Mouse (Mus musculus): Measurements from ENCODE around the gene Jmjd8. TPM values are rescaled to one million over a fixed set of nuclear protein-coding genes. Genes with fewer than 3 reads are reported as not detected.

The Jmjd8 gene
- polyA plus RNA-seq, 2 experiments = 13.7 to 17.3 TPM

DNA sequence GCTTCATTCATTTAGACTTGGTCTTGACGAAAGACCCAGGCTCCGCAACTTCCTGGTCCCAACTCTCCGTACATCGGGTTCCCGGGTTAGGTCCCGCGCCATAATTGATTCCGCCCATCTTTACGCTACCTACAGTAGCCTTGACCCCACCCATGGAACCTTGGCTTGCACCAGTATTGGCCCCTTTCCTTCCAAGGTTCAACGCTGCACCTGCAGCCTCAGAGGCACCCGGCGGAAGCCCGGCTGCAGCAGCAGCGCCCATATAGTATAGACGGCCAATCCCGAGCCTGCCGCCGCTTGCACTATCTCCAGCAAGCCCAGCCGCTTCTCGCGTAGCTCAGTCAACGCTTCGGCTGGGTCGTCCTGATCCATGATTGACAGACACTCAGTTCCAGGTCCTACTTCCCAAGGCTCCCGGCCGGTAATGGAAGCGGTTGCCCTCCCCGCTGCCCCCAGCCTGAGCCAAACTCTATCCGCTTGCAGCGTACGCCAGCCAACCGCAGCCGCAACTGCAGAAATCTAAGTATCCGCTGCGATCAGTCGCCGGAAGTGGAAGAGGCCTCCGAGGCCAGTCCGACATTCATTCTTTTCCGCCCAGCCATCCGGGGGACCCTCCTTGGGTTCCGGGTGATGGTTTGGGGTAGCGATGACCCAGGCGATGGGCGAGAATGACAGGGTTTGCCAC, 36.7 kb upstream of the Jmjd8 start:
- H3K9me3 ChIP-seq (ENCODE audit: control insufficient read depth, low read length) = no peaks in the 10 kb centered on the region
- peak overlapping the region; percentile 78 to 95 for H3K4me3 ChIP-seq (ENCODE audit: insufficient read depth in 1 of 2, low read depth in 2 of 2, low read length in 2 of 2)
- no peaks in the 10 kb centered on the region for H3K27me3 ChIP-seq (ENCODE audit: control insufficient read depth, insufficient read depth, low read length)
- DNase-seq (ENCODE audit: low read depth in 3 of 3, low spot score in 3 of 3) (peak; percentile 71 to 73 (median 72)), ATAC-seq (ENCODE audit: insufficient read depth) (peak; percentile 73)
- no peak for TF ChIP-seq CTCF (IDR thresholded peaks at IDR 0.05; ENCODE audit: low read depth)
- TF ChIP-seq EP300 (IDR thresholded peaks at IDR 0.05; ENCODE audit: low read depth) = no peak
- under 1% methylated on average over 45 of the region's 45 CpGs for WGBS (ENCODE audit: insufficient replicate concordance)
- H3K36me3 ChIP-seq (replicated peaks; ENCODE audit: control insufficient read depth, insufficient read depth, low read depth) = peaks cover 6% of the 10 kb centered on the region
- peak overlapping the region; percentile 71 for H3K9ac ChIP-seq (replicated peaks)
- peak overlapping the region; percentile 95 for H3K4me2 ChIP-seq (ENCODE audit: low read depth)
- peak overlapping the region; percentile 57 for H3K27ac ChIP-seq
- H3K4me1 ChIP-seq (replicated peaks; ENCODE audit: control insufficient read depth in 2 of 2, insufficient read depth in 2 of 2, low read length in 1 of 2) = peaks cover 7 to 19% of the 10 kb centered on the region in 2 experiments

DNA sequence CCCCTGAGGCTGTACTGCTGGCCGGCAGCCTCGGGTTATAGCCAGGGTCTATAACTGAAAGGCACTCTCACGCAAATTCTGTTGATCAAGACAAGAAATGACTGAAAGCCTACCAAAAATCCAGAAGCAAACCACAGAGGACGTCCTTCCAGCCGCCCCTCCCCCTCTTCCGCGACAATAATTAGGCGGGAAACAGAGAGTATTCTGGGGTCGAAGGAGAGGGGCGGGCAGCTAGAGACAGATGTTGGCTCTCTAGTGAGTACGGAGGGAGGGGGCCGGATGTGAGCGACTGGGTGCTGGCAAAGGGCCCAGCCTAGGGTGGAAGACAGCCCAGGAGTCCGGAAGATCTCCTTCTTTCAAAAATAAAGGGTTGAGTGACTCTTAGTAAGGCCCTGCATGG, 36.1 kb upstream of the Jmjd8 start, which contains the start of gene Fam173a:
Fam173a (minus strand) TSS at position 287 of the 400 bp plus-strand sequence.
- Histone ChIP-seq H3K4me2 (ENCODE audit: low read depth) (peak within 1 kb of the TSS; percentile 95), H3K4me1 (replicated peaks; ENCODE audit: control insufficient read depth in 2 of 2, insufficient read depth in 2 of 2, low read length in 1 of 2) (peaks cover 11 to 24% of the 10 kb centered on the region in 2 experiments), H3K36me3 (replicated peaks; ENCODE audit: control insufficient read depth, insufficient read depth, low read depth) (peaks cover 6% of the 10 kb centered on the region), H3K9ac (replicated peaks) (peak within 1 kb of the TSS; percentile 71), H3K9me3 (ENCODE audit: control insufficient read depth, low read length) (no peaks in the 10 kb centered on the region), H3K4me3 (ENCODE audit: insufficient read depth in 1 of 2, low read depth in 2 of 2, low read length in 2 of 2) (peak within 1 kb of the TSS; percentile 78 to 95), H3K27me3 (ENCODE audit: control insufficient read depth, insufficient read depth, low read length) (no peaks in the 10 kb centered on the region), H3K27ac (peak within 1 kb of the TSS; percentile 57)
- DNase-seq (ENCODE audit: low read depth in 3 of 3, low spot score in 3 of 3) = peak in 1 of 3 experiments; percentile 34
- under 1% methylated on average over 14 of the region's 14 CpGs for WGBS (ENCODE audit: insufficient replicate concordance)
- TF ChIP-seq CTCF (IDR thresholded peaks at IDR 0.05; ENCODE audit: low read depth) = no peak
- TF ChIP-seq EP300 (IDR thresholded peaks at IDR 0.05; ENCODE audit: low read depth) = no peak
- peak; percentile 48 for ATAC-seq (ENCODE audit: insufficient read depth)

DNA sequence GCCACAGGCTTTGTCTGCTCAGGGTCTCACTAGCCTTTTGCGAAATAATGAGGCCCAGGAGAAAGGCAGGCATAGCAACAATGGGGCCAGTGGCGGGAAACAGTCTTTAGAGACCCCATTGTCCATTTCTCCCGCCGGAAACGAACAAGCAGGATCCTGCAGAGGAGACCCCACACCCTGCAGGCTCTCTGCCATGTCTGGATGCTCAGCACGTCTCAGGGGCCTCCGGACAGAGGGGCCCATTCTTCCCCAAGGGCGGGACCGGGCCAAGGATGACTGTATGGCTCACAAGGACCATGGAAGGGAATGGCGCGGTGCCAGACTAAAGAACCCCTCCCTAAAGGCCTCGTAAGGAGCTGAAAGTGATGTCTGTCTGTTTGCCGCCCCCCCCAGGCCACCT, 34.5 kb upstream of the Jmjd8 start:
- peaks cover 11 to 25% of the 10 kb centered on the region in 2 experiments for H3K4me1 ChIP-seq (replicated peaks; ENCODE audit: control insufficient read depth in 2 of 2, insufficient read depth in 2 of 2, low read length in 1 of 2)
- no peaks in the 10 kb centered on the region for H3K27me3 ChIP-seq (ENCODE audit: control insufficient read depth, insufficient read depth, low read length)
- H3K4me2 ChIP-seq (ENCODE audit: low read depth) = no peak overlapping the region
- peaks cover 6% of the 10 kb centered on the region for H3K36me3 ChIP-seq (replicated peaks; ENCODE audit: control insufficient read depth, insufficient read depth, low read depth)
- no peak overlapping the region for H3K27ac ChIP-seq
- H3K4me3 ChIP-seq (ENCODE audit: insufficient read depth in 1 of 2, low read depth in 2 of 2, low read length in 2 of 2) = no peak overlapping the region
- ATAC-seq (ENCODE audit: insufficient read depth) (no peak), DNase-seq (ENCODE audit: low read depth in 3 of 3, low spot score in 3 of 3) (no peak)
- 78% methylated on average over 13 of the region's 13 CpGs for WGBS (ENCODE audit: insufficient replicate concordance)
- no peak for TF ChIP-seq CTCF (IDR thresholded peaks at IDR 0.05; ENCODE audit: low read depth)
- TF ChIP-seq EP300 (IDR thresholded peaks at IDR 0.05; ENCODE audit: low read depth) = no peak
- H3K9ac ChIP-seq (replicated peaks) = no peak overlapping the region
- H3K9me3 ChIP-seq (ENCODE audit: control insufficient read depth, low read length) = no peaks in the 10 kb centered on the region

DNA sequence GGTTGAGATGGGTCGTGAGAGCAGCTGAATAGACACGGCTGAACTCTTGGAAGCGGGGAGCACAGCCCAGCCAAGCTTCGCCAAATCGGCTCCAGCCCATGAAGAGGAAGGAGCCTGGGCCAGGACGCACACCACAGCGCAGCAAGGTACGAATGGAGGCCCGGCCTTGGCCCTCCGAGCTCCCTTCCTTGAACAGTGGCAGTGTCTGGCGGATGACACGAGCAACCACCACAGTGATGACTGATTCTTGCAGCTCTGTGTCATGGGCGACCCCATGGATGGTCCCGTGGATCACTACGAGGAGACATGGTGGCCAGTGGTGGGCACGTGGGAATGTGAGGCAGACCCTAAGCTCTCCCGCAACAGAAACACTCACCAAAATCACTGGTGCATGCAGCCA, 33.7 kb upstream of the Jmjd8 start:
- DNase-seq (ENCODE audit: low read depth in 3 of 3, low spot score in 3 of 3) (no peak), ATAC-seq (ENCODE audit: insufficient read depth) (no peak)
- H3K27me3 ChIP-seq (ENCODE audit: control insufficient read depth, insufficient read depth, low read length) = no peaks in the 10 kb centered on the region
- H3K4me3 ChIP-seq (ENCODE audit: insufficient read depth in 1 of 2, low read depth in 2 of 2, low read length in 2 of 2) = no peak overlapping the region
- H3K9ac ChIP-seq (replicated peaks) = no peak overlapping the region
- no peak overlapping the region for H3K4me2 ChIP-seq (ENCODE audit: low read depth)
- H3K9me3 ChIP-seq (ENCODE audit: control insufficient read depth, low read length) = no peaks in the 10 kb centered on the region
- TF ChIP-seq CTCF (IDR thresholded peaks at IDR 0.05; ENCODE audit: low read depth) = no peak
- H3K27ac ChIP-seq = no peak overlapping the region
- no peaks in the 10 kb centered on the region for H3K36me3 ChIP-seq (replicated peaks; ENCODE audit: control insufficient read depth, insufficient read depth, low read depth)
- WGBS (ENCODE audit: insufficient replicate concordance) = 83% methylated on average over 17 of the region's 17 CpGs
- H3K4me1 ChIP-seq (replicated peaks; ENCODE audit: control insufficient read depth in 2 of 2, insufficient read depth in 2 of 2, low read length in 1 of 2) = peaks cover 11 to 25% of the 10 kb centered on the region in 2 experiments

DNA sequence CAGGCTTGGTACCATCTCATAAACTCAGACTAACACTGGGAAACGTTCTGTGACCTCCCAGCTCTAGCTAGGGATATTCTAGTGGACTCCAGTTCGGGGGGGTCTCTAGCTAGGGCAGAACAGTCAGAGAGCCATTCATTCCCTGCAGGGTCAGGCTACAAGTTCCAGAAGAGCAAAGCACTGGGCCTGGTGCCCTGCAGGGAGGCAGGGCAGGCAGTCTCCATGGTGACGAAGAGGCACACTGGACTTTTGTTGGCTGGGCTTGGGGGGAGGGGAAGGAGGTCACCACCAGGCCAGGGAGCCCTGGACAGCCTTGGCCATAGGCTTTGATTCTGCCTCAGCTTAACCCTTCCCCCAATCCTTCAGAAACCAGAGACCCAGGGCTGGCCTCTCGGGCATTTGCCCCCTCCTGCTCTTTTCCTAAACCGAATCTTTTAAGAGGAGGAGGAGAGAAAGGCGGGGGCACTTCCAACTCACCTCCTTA, 33.0 kb upstream of the Jmjd8 start, which contains the start of gene AC134908.4:
AC134908.4 (minus strand) TSS at position 51 of the 484 bp plus-strand sequence.
- no peak within 1 kb of the TSS for H3K27ac ChIP-seq

More for the DNA sequence above, 33.0 kb upstream of the Jmjd8 start, which contains the start of gene AC134908.4:
- peak within 1 kb of the TSS; percentile 57 to 62 for H3K4me3 ChIP-seq (ENCODE audit: insufficient read depth in 1 of 2, low read depth in 2 of 2, low read length in 2 of 2)
- TF ChIP-seq EP300 (IDR thresholded peaks at IDR 0.05; ENCODE audit: low read depth) (no peak), CTCF (IDR thresholded peaks at IDR 0.05; ENCODE audit: low read depth) (no peak)
- H3K9me3 ChIP-seq (ENCODE audit: control insufficient read depth, low read length) = no peaks in the 10 kb centered on the region
- ATAC-seq (ENCODE audit: insufficient read depth) = no peak
- H3K36me3 ChIP-seq (replicated peaks; ENCODE audit: control insufficient read depth, insufficient read depth, low read depth) = no peaks in the 10 kb centered on the region
- no peak for DNase-seq (ENCODE audit: low read depth in 3 of 3, low spot score in 3 of 3)
- H3K4me2 ChIP-seq (ENCODE audit: low read depth) = peak within 1 kb of the TSS; percentile 92
- H3K4me1 ChIP-seq (replicated peaks; ENCODE audit: control insufficient read depth in 2 of 2, insufficient read depth in 2 of 2, low read length in 1 of 2) = peaks cover 11 to 25% of the 10 kb centered on the region in 2 experiments
- no peaks in the 10 kb centered on the region for H3K27me3 ChIP-seq (ENCODE audit: control insufficient read depth, insufficient read depth, low read length)
- 44% methylated on average over 6 of the region's 6 CpGs for WGBS (ENCODE audit: insufficient replicate concordance)
- H3K9ac ChIP-seq (replicated peaks) = peak within 1 kb of the TSS; percentile 74

Data from liver, embryonic 14.5 days (tissue).